Mouse (Mus musculus) T-helper 1 cell (primary cell): ENCODE data around the gene Rrnad1.

ENCODE experiments used
- in situ Hi-C: fragments of 300-600 bp; cut with MboI, MseI; formaldehyde crosslinking; loops from one replicate; pipeline ENCODE4 v1.15.1; 2025; ENCODE audit warnings: high pct_unique_total_duplicates

Gene Rrnad1

GRCm38 (mm10) chr3:87949266-87949954 is 18.9 kb upstream of the Rrnad1 start:
- in situ Hi-C loops = no loop called here

GRCm38 (mm10) chr3:87948378-87949265 is 18.1 kb upstream of the Rrnad1 start, which contains the start of gene Crabp2:
TSS of gene Crabp2 (plus strand) at chr3:87948666.
- in situ Hi-C loops = no loop called here

DNA sequence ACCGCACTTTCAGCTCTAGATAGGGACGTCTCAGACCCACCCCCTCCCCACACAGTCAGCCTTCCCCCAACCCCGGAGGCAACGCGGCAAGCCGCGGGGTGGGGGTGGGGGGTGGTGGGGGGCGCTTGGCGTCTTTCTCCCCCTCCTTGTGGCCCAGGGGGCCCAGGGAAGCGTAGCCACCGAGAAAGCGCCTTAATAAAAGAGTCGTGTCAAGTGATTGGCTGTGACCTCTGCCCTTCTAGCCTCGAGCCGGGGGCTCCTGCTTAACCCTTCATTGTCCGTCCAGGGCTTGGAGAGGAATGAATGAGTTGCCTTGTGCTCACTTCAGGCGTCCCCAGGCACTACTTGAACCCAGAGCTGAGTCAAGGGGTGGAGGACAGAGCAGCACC is 17.3 kb upstream of the Rrnad1 start:
- in situ Hi-C loops = no loop called here

- in situ Hi-C loops = no loop called here
These were observed 16.7 kb upstream of the Rrnad1 start for GRCm38 (mm10) chr3:87947056-87947810.

DNA sequence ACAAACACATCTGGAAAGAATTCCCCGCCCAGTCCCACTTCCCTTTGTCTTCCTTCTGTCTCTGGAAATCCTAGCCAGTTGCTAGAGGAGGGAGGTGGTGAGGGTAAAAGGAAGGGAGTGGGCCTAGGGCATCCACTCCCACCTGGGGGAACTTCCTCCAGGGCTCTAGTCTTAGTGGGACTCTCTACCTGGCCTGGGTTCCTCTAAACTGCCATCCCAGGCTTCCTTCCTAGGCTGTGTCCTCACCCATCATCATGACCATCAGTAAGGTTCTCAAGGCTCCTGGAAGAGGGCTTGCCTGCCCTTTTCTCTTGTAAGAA is 16.0 kb upstream of the Rrnad1 start:
- in situ Hi-C loops = no loop called here

DNA sequence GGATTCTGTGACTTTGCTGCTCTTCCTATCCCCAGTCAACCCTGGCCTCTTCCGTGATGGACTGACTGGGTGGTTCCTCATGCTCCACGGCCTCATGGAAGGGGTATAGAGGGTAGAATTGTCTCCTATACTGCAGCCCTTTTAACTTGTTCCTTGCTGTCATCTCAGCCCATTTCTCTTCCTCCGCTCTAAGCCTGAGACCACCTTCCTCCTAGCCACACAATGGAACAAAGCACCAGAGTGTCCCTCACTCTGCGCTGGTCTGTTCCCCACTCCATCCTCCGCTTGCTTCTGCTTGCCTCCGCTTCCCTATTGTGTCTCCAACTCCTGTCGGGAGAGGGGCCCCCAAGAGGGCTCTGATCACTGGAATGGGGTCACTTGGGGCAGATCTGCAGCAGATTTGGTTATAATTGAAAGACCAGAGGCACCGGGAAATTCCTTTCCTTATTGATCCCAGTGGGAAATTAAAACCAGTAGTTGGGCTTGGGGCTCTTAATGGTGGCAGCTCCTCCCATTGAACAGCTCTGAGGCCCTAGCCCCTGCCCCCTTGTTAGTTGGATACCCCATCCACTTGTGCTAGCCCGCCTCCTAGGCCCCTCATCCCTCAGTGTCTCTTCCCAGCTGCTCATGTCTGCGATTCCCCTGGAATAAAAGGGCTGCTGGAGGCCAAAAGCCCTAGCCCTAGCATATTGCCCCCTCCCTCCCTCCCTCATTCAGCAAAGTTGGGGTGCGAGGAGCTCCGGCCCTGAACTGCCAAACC is 15.4 kb upstream of the Rrnad1 start:
- in situ Hi-C loops = no loop called here

GRCm38 (mm10) chr3:87944838-87945600 is 14.5 kb upstream of the Rrnad1 start:
- in situ Hi-C loops = no loop called here

DNA sequence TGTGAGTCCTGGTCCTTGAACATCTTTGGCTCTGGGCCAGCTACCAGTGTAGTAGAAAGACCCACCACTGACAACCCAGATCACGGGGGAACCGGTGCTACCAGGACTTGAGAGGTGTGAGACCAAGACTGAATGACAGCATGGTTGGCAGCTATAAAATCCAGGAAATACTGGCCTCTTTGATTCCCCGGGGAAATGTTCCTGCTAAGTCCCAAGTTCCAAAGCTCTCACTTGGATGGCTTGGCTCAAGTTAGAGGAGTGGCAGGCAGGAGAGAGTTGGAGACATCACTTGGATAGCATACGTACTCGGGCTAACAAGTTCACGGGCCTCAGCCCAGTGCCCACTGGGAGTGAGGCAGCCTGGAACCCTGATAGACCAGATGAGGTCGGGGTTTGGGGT is 13.1 kb upstream of the Rrnad1 start:
- in situ Hi-C loops = no loop called here

GRCm38 (mm10) chr3:87942471-87942870 is 12.0 kb upstream of the Rrnad1 start:
- in situ Hi-C loops = no loop called here

DNA sequence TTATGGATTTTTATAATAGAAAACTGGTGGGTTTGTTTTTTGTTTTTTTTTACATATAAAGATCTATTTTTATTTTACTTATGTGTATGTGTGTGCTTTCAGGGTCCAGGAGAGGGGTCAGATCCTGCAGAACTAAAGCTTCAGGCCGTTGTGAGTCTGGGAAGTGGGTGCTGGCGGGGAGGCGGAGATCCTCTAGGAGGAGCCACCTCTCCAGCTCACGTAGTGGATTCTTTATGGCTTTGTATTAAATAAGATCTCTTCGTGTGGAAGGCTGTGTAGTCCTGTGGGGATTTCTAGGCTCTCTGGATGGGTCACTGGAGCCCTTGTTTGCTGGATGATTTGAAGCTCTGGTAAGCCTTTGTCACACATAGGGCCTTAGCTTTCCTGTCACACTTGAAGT is 10.1 kb upstream of the Rrnad1 start:
- in situ Hi-C loops = no loop called here

DNA sequence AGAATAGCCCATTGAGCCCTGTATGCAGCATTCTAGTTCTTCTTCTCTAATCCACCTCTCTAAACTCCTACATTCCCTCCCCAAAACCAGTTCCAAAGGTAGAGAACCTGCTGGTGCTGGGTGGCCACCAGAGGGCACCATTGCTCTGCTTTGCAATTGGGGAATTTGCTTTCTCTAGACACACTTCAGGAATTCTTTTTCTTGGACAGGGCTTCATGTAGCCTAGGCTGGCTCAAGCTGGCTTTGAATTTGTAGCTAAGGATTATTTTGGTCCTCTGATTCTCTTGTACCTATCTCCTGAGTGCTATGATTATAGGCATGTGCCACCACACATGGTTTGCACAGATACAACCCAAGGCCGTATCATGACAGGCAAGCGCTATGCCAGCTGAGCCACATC is 5.3 kb upstream of the Rrnad1 start:
- in situ Hi-C loops = loop anchor here (10.0 kb wide), 2 partner anchors 49 to 1401 kb away; no protein-coding TSS in a partner anchor

GRCm38 (mm10) chr3:87935201-87935600 is 4.7 kb upstream of the Rrnad1 start:
- in situ Hi-C loops = loop anchor here (10.0 kb wide), 2 partner anchors 50 to 1400 kb away; no protein-coding TSS in a partner anchor

DNA sequence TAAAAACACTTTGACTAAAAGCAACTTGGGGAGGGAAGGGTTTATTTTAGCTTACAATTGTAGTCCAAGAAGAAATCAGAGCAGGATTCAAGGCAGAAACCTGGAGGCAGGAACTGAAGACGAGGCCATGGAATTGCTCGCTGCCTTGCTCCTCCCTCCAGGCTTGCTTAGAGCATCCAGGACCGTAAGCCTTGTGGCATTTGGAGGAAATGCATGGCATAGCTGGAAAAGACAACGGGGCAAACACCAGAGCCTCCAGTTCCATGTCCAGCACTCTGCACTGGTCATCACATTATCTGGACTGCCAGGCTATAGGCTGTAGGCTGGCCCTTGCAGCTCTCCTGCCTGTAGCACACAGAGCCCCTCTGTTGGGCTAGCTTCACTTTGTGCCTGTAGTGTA is 4.0 kb upstream of the Rrnad1 start:
- in situ Hi-C loops = loop anchor here (10.0 kb wide), 2 partner anchors 50 to 1400 kb away; no protein-coding TSS in a partner anchor

DNA sequence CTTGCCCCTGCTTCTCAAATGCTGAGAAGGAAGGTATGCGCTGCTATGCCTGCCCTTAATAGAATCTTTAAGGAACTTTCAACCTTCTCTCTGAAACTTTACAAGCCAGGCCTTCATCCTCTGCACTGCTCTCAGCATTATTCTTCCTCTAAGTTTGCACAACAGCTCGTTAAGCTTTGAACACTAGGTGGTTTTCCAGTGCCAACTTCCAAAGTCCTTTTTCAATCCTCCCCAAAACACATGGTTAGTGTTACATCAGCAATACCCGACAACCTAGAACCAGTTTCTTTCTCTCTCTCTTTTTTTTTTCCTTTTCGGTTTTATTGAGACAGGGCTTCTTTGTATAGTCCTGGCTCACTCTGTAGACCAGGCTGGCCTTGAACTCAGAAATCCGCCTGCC is 3.5 kb upstream of the Rrnad1 start:
- in situ Hi-C loops = loop anchor here (10.0 kb wide), 2 partner anchors 51 to 1399 kb away; no protein-coding TSS in a partner anchor

GRCm38 (mm10) chr3:87929341-87930077 is 1.0 kb downstream of the Rrnad1 start:
- in situ Hi-C loops = loop anchor here (10.0 kb wide), 2 partner anchors 55 to 1395 kb away; no protein-coding TSS in a partner anchor

- in situ Hi-C loops = no loop called here
These were observed 3.1 kb downstream of the Rrnad1 start for GRCm38 (mm10) chr3:87927452-87927851.

DNA sequence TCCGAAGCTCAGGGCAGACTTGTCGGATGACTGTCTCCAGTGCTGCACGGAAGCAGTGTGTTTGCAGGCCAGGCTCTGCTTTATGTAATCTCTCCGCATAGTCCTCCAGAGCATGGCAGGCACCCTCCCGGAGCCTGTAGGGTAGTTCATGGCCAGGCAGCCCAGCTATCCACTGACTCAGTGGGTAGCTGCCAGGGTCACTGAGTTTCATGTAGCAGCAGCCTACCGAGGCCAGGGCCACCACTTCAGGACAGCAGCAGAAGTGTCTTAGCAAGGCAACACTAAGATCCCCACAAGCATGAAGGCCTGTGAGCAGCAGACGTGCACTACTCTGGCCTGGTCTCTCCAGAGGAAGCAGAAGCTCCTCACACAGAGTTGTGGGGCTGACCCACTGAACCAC is 5.5 kb downstream of the Rrnad1 start:
- in situ Hi-C loops = no loop called here

GRCm38 (mm10) chr3:87920270-87920943 is 10.1 kb downstream of the Rrnad1 start:
- in situ Hi-C loops = no loop called here
